Mouse (Mus musculus) central nervous system, embryonic 14 days (tissue): Measurements from ENCODE around the gene Mbd4. TPM values are rescaled to one million over a fixed set of nuclear protein-coding genes. Genes with fewer than 3 reads are reported as not detected.

Experiments
- polyA plus RNA-seq: library from polyadenylated mRNA; depleted of rRNA; stranded (reverse); fragments of >200 nt; gene quantifications from 2 replicates; pipeline ENCODE4 v1.2.3, GENCODE M21; 2012; rRNA removed

Mbd4 gene
- polyA plus RNA-seq: 14.2 and 14.7 TPM in 2 replicates

DNA sequence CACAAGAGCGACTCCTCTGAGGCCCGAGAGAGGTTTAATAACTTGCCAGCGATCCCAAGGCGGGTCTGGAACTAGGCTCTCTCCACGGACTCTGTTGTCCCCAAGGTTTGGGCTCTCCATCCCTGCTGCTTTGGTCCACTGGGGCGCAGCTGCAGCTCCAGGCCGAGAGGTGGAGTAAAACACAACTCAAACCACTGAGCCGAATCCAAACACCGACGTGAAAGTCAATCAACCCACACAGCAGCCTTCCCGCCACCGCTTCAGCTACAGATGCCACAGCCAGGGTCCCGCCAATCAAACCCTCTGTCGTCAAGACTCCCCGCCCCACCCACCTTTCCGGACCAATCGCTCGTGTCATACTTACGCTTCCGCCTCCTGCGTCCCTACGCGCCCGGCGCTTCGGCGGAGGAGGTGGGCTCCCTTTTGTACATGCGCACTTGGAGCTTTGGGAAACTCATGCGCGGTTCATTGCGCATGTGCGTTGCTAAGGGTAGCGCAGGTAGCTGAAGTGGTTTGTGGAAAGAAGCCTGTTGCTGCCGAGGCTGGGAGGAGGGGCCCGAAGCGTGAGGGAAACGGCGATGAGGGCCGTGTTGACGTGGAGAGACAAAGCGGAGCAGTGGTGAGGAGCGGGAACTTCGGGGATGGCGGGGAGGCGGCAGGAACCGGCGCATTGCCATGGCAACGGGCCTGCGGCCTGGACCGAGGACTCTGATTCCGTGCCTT, at the start of gene Mbd4, which contains the start of gene Ift122:
Gene Mbd4 (minus strand): TSS at position 281 of the 723 bp plus-strand sequence.
Gene Ift122 (plus strand): TSS at position 380 of the 723 bp plus-strand sequence.

DNA sequence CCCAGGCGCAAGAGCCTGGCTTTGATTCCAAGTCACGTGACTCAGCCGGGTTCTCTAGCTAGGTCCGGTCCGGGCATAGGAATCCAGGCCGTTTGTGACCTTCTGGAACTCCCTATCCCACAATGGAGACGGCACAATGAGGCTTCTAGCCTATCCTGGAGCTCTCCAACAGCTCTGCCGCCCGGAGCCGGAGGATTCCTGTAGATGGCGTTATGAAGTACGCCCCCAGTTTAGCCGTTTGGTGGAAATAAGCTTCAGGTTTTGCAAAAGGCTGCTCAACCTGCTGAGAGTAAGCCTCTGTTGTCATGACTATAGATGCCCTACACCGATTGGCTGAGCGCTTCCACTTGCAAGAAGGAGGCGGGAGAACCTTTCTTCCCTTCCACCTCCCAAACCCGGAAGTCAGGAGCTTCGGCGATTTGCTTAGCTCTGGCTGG, 15.0 kb downstream of the Mbd4 start, which contains the start of gene Efcab12:
Gene Efcab12 (minus strand): TSS at position 252 of the 437 bp plus-strand sequence.

DNA sequence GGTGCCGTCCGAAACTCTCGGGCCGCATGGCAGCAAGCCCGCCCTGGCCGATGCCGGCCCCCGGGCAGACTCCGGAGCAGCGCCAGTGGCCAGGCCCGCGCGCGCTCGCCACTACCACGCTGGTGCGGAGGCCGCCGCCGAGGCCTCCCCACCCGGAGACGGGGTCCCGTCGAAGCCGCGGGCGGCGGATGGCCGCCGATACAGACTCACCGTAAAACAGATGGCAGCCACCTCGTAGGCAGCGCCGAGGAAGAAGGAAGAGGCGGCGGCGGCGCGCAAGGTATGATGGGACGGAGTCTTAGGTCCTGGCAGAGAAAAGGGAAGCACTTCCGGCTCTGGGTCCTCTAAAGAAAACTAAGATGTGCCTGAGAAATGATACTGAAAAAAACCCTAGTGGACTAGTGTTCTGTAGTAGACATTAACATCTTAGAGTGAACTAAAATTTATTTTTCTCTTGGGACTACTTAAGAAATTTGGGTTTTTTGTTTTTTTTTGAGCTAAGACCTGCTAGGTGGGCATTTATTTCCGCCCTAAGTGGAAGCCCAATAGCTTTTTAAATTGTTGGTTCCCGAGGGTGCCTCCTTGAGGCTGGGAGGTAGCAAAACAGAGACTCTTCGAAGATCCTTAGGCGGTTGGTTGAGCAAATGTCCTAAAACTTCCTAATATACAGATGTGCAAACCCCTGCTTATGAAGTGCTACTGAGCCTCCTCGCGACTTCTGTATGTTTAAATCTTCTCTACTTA, 44.5 kb downstream of the Mbd4 start, which contains the start of gene Rpl32:
Gene Rpl32 (minus strand): TSS at position 260 of the 744 bp plus-strand sequence.

Other genes with a start within 250 kb of the Mbd4 start
- gene Raf1, start 176.7 kb downstream of the Mbd4 start, polyA plus RNA-seq: 238 and 260 TPM in 2 replicates
- 1.2 and 1.5 TPM in 2 replicates for gene Tmem40, start 91.0 kb downstream of the Mbd4 start, polyA plus RNA-seq
- gene Cand2, start 78.8 kb downstream of the Mbd4 start, polyA plus RNA-seq: 30.7 and 32.0 TPM in 2 replicates
- gene Rpl32, start 44.6 kb downstream of the Mbd4 start, polyA plus RNA-seq: 1,587 and 1,726 TPM in 2 replicates
- 4.1 and 4.2 TPM in 2 replicates for gene Efcab12, start 15.0 kb downstream of the Mbd4 start, polyA plus RNA-seq
- gene Ift122, start 99 bp upstream of the Mbd4 start, polyA plus RNA-seq: 24.4 and 24.5 TPM in 2 replicates
- gene Rho, start 78.4 kb upstream of the Mbd4 start, polyA plus RNA-seq: 1.0 and 1.4 TPM in 2 replicates
- gene H1foo, start 91.6 kb upstream of the Mbd4 start, polyA plus RNA-seq: not detected in 2 replicates
- 39.9 and 42.4 TPM in 2 replicates for gene Plxnd1, start 141.6 kb upstream of the Mbd4 start, polyA plus RNA-seq